Mouse (Mus musculus) c-Kit-positive CD71-negative TER-119-negative erythroid progenitor cells, embryonic 14.5 days (primary cell): ENCODE results near the gene Clspn.

Experiments used
- DNase-seq: peaks from one replicate; pipeline ENCODE4 v3.0.0-alpha.2; 2013; ENCODE audit warnings: low read depth

Clspn gene

DNA sequence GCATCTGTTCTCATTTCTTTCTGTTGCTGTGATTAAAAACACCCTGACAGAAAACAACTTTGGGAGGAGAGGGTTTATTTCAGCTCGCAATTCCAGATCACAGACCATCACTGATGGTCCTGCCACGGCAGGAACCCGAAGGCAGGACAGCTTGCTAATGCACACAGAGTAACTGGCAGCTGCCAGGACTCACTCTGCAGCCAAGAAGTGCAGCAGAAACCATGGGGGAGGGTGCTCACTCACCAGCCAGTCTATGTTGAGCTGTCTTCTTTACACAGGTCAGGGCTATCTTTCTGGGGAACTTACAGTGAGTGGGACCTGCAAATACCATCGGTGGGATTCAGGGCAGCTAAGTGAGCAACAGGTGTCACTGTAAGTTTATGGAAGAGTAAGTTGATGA lies 80.7 kb downstream of the Clspn start:
- no peak for DNase-seq

- no peak for DNase-seq
Measured at GRCm38 (mm10) chr4:126639339-126639738, 82.6 kb downstream of the Clspn start.

DNA sequence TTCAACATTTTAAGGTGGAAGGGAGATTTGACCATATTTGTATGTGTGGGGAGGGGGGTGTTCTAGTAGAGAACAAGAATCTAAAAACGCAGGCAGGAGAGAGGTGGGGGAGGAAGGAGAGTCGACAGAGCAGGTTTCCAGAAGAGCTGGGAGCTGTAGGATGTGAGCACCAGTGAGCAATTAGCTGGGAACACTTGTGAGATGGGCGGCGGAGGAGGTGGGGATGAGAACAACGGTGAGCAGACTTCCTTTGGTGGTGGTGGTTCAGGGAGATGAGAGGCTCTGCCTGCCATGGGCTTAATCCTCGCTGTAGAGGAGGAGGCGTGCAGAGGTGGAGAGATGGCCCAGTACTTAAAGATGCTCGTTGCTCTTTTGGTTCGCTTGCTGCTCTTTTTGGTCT lies 85.2 kb downstream of the Clspn start:
- no peak for DNase-seq
